ENCODE assay signal across 8 mouse cellular contexts in genomic region chr14:20885091-20885888, GRCm38 (mm10). TPM values are rescaled to one million over a fixed set of nuclear protein-coding genes. Genes with fewer than 3 reads are reported as not detected.
DNase-seq lines count a peak whose midpoint lies in the region; ATAC-seq and TF ChIP-seq lines count a peak whose summit lies in the region.

No protein-coding gene starts in this region.

- H3K27me3 ChIP-seq in intestine, embryonic 15.5 days (replicated peaks) = no peaks in the 10 kb centered on the region
- no peaks in the 10 kb centered on the region for H3K27me3 ChIP-seq in lung, postnatal 0 days (replicated peaks; ENCODE audit: insufficient read depth, low read length)
- H3K27me3 ChIP-seq in stomach, embryonic 15.5 days (replicated peaks) = no peaks in the 10 kb centered on the region

- ATAC-seq in intestine, embryonic 15.5 days = peak; percentile 80; the same call in 1 of the 2 replicates
- peak; percentile 85 for ATAC-seq in lung, postnatal 0 days
- peak; percentile 78; the same call in 1 of the 2 replicates for ATAC-seq in stomach, embryonic 15.5 days (ENCODE audit: insufficient read depth, low FRiP score, low read depth)

- no peak overlapping the region for H3K9ac ChIP-seq in intestine, embryonic 15.5 days
- H3K9ac ChIP-seq in lung, postnatal 0 days (replicated peaks; ENCODE audit: low read depth) = no peak overlapping the region
- H3K9ac ChIP-seq in stomach, embryonic 15.5 days = no peak overlapping the region

- H3K9me3 ChIP-seq in intestine, embryonic 15.5 days = no peaks in the 10 kb centered on the region
- no peaks in the 10 kb centered on the region for H3K9me3 ChIP-seq in lung, postnatal 0 days (ENCODE audit: low read length)
- no peaks in the 10 kb centered on the region for H3K9me3 ChIP-seq in stomach, embryonic 15.5 days

- peaks cover 14% of the 10 kb centered on the region for H3K4me1 ChIP-seq in intestine, embryonic 15.5 days (replicated peaks)
- H3K4me1 ChIP-seq in lung, postnatal 0 days (ENCODE audit: insufficient read depth, low read depth, low read length) = no peaks in the 10 kb centered on the region; the same call in 1 of the 2 replicates
- peaks cover 10% of the 10 kb centered on the region for H3K4me1 ChIP-seq in stomach, embryonic 15.5 days

- intact Hi-C loops in gastrocnemius, postnatal 14 days (cut with DNase I; ENCODE audit: low total_unique reads) = no loop called here

- no peak overlapping the region for H3K4me3 ChIP-seq in intestine, embryonic 15.5 days (replicated peaks)
- no peak overlapping the region for H3K4me3 ChIP-seq in lung, postnatal 0 days (ENCODE audit: low read depth, low read length)
- no peak overlapping the region for H3K4me3 ChIP-seq in stomach, embryonic 15.5 days (replicated peaks)

- 19% methylated on average over 10 of the region's 10 CpGs for WGBS in intestine, embryonic 15.5 days
- 19% methylated on average over 10 of the region's 10 CpGs for WGBS in lung, postnatal 0 days
- 22% methylated on average over 10 of the region's 10 CpGs for WGBS in stomach, embryonic 15.5 days

- peak; percentile 90 for TF ChIP-seq EP300 in lung, postnatal 0 days (IDR thresholded peaks at IDR 0.05)

- H3K36me3 ChIP-seq in intestine, embryonic 15.5 days = no peaks in the 10 kb centered on the region
- no peaks in the 10 kb centered on the region for H3K36me3 ChIP-seq in lung, postnatal 0 days (ENCODE audit: insufficient read depth, low read length)
- no peaks in the 10 kb centered on the region for H3K36me3 ChIP-seq in stomach, embryonic 15.5 days

- H3K4me2 ChIP-seq in intestine, embryonic 15.5 days (replicated peaks) = peak overlapping the region; percentile 25
- 0 out of 2 replicates have a peak overlapping the region, but pooled peaks have one; percentile 25 for H3K4me2 ChIP-seq in lung, postnatal 0 days (replicated peaks; ENCODE audit: low read depth, low read length)
- peak overlapping the region; percentile 33 for H3K4me2 ChIP-seq in stomach, embryonic 15.5 days

- DNase-seq in layer of hippocampus, adult 9-10 months (ENCODE audit: low spot score) = peak; percentile 24
- DNase-seq in layer of hippocampus, postnatal 14 days (ENCODE audit: low spot score in 2 of 2) = no peak
- peak; percentile 67 for DNase-seq in embryo, embryonic 10.5 days (ENCODE audit: low spot score)
- peak; percentile 83 for DNase-seq in lung, postnatal 0 days (ENCODE audit: low spot score)
- no peak for DNase-seq in gastrocnemius, adult 8-10 months (ENCODE audit: low spot score in 2 of 2)
- no peak for DNase-seq in gastrocnemius, postnatal 14 days

- H3K27ac ChIP-seq in intestine, embryonic 15.5 days = peak overlapping the region; percentile 19; the same call in 1 of the 2 replicates
- H3K27ac ChIP-seq in lung, postnatal 0 days (ENCODE audit: low read length) = peak overlapping the region; percentile 66
- H3K27ac ChIP-seq in stomach, embryonic 15.5 days = peak overlapping the region; percentile 80

- no peak for TF ChIP-seq CTCF in lung, postnatal 0 days (IDR thresholded peaks at IDR 0.05)

RNA-seq across cellular contexts. Expression of gene Vcl, which starts 43.9 kb away (rescaled TPM):
- 10 to 100 TPM; 36.6 to 42.6 TPM for total RNA-seq in layer of hippocampus, postnatal 14 days (2021)
- 56.9 and 59.2 TPM in 2 replicates for polyA plus RNA-seq in intestine, embryonic 15.5 days (2015; fragmentation: Nextera tagmentation; extraction: Ambion mirVana)
- polyA plus RNA-seq in lung, postnatal 0 days (2015; fragmentation: Nextera tagmentation; extraction: Ambion mirVana) = 42.8 and 60.1 TPM in 2 replicates
- 74.4 and 83.2 TPM in 2 replicates for polyA plus RNA-seq in stomach, embryonic 15.5 days (2015; fragmentation: Nextera tagmentation; extraction: Ambion mirVana)
- total RNA-seq in gastrocnemius, adult 8-10 months (2022) = 10 to 100 TPM; 62.2 to 64.9 (median 63.9) TPM
- total RNA-seq in gastrocnemius, postnatal 14 days (2021) = 100 to 1,000 TPM in 1 of 2 experiments, 10 to 100 TPM in 1; 95.8 to 119 TPM

RNA-seq across cellular contexts. Expression of gene Plau, which starts 48.8 kb away (rescaled TPM):
- 1 to 10 TPM; 3.7 to 4.6 TPM for total RNA-seq in layer of hippocampus, postnatal 14 days (2021)
- polyA plus RNA-seq in intestine, embryonic 15.5 days (2015; fragmentation: Nextera tagmentation; extraction: Ambion mirVana) = 2.5 and 2.9 TPM in 2 replicates
- 1.0 and 1.7 TPM in 2 replicates for polyA plus RNA-seq in lung, postnatal 0 days (2015; fragmentation: Nextera tagmentation; extraction: Ambion mirVana)
- 1.3 and 1.9 TPM in 2 replicates for polyA plus RNA-seq in stomach, embryonic 15.5 days (2015; fragmentation: Nextera tagmentation; extraction: Ambion mirVana)
- 10 to 100 TPM; 13.4 to 23.7 (median 18.1) TPM for total RNA-seq in gastrocnemius, adult 8-10 months (2022)
- 10 to 100 TPM; 29.4 to 31.5 TPM for total RNA-seq in gastrocnemius, postnatal 14 days (2021)

Comparison
In these comparisons a context has a peak if more than half of its experiments do, and no peak if none do; other contexts are left out.
1. DNase-seq: peak in layer of hippocampus, adult 9-10 months (single experiment), embryo, embryonic 10.5 days (single experiment) and lung, postnatal 0 days (single experiment); none in layer of hippocampus, postnatal 14 days (0 of 2), gastrocnemius, adult 8-10 months (0 of 2) and gastrocnemius, postnatal 14 days (single experiment).
2. H3K27ac ChIP-seq: peak in every context shown above with its lines; median percentile 80 in stomach, embryonic 15.5 days; 66 in lung, postnatal 0 days; 19 in intestine, embryonic 15.5 days.
3. Peak in every context shown above with its lines, with median percentiles within 50 percentile points of each other: ATAC-seq and H3K4me2 ChIP-seq.